ENCODE assay signal across 8 mouse cellular contexts in the genomic region with DNA sequence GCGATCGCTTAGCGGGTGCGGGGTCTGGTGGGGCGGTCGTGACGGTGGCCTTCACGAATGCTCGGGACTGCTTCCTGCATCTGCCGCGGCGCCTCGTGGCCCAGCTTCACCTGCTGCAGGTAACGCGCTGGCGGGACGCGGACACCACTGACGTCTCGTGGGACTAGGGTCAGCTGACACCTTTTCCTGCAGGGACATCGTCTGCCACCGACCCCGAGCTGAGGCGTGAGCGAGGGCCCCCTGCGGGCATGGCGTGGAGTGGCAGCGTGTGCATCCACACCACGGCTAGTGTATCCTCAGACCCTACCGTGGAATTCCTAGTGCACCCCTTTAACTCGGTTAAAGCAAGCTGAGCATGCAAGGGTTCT. TPM values are rescaled to one million over a fixed set of nuclear protein-coding genes. Genes with fewer than 3 reads are reported as not detected.
DNase-seq lines count a peak whose midpoint lies in the region; ATAC-seq lines count a peak whose summit lies in the region.

A gene (minus strand): TSS at position 187 of the 368 bp plus-strand sequence.

- H3K27me3 ChIP-seq in hindbrain, embryonic 15.5 days = no peaks in the 10 kb centered on the region

- H3K9ac ChIP-seq in hindbrain, embryonic 15.5 days = peak within 1 kb of the TSS; percentile 68

- peak within 1 kb of the TSS; percentile 63 for H3K4me2 ChIP-seq in hindbrain, embryonic 15.5 days

- H3K9me3 ChIP-seq in hindbrain, embryonic 15.5 days = no peaks in the 10 kb centered on the region

- peaks cover 11% of the 10 kb centered on the region for H3K36me3 ChIP-seq in hindbrain, embryonic 15.5 days

- ATAC-seq in hindbrain, embryonic 15.5 days (ENCODE audit: low FRiP score, low read depth) = peak; percentile 79

- WGBS in hindbrain, embryonic 15.5 days = 1% methylated on average over 31 of the region's 31 CpGs

- peak; percentile 92 for DNase-seq in ZHBTc4 (ENCODE audit: low read depth, low spot score)
- peak; percentile 64 to 81 for DNase-seq in cerebellum, postnatal 4 days (ENCODE audit: low spot score in 2 of 2)
- peak; percentile 79 for DNase-seq in gastrocnemius, adult 18-20 months (ENCODE audit: low spot score)
- DNase-seq in left cerebral cortex, adult 11 months (ENCODE audit: low spot score) = peak; percentile 70
- DNase-seq in lung, postnatal 36 days = peak; percentile 84
- peak; percentile 90 for DNase-seq in retina, postnatal 1 day
- DNase-seq in thymus, postnatal 4 days = peak; percentile 85

- H3K4me1 ChIP-seq in hindbrain, embryonic 15.5 days (replicated peaks) = peaks cover 21% of the 10 kb centered on the region

- H3K27ac ChIP-seq in hindbrain, embryonic 15.5 days (replicated peaks) = peak within 1 kb of the TSS; percentile 85

- H3K4me3 ChIP-seq in hindbrain, embryonic 15.5 days = peak within 1 kb of the TSS; percentile 83

RNA-seq across cellular contexts. Expression of the gene that starts here (rescaled TPM):
- 1 to 10 TPM; 5.0 to 5.5 TPM for total RNA-seq in gastrocnemius, adult 18-20 months (2021)
- 15.5 and 16.6 TPM in 2 replicates for polyA plus RNA-seq in hindbrain, embryonic 15.5 days (2015; fragmentation: Nextera tagmentation; extraction: Ambion mirVana)

Comparison
In these comparisons a context has a peak if more than half of its experiments do, and no peak if none do; other contexts are left out.
1. Peak in every context shown above with its lines: DNase-seq, ATAC-seq, H3K4me3 ChIP-seq and H3K27ac ChIP-seq.